Mouse (Mus musculus) mature B cell (primary cell): ENCODE results near the gene Akap9.
"Not testable (repeated sequence)": the region's sequence is repeated elsewhere in the genome, so short reads cannot be mapped to it uniquely, and the experiment has no call there.

Experiments used
- in situ Hi-C: fragments of 300-500 bp; cut with MboI; formaldehyde crosslinking; loops from 2 replicates; pipeline ENCODE4 v1.14.3; 2019

Akap9 gene

GRCm38 (mm10) chr5:3927801-3928689, at the start of gene Akap9:
Gene Akap9, plus strand, starts transcription at chr5:3928054.
- in situ Hi-C loops, result no loop called here

- in situ Hi-C loops, result not testable (repeated sequence)
These were observed 41.0 kb upstream of the Akap9 start for GRCm38 (mm10) chr5:3886862-3887261.

DNA sequence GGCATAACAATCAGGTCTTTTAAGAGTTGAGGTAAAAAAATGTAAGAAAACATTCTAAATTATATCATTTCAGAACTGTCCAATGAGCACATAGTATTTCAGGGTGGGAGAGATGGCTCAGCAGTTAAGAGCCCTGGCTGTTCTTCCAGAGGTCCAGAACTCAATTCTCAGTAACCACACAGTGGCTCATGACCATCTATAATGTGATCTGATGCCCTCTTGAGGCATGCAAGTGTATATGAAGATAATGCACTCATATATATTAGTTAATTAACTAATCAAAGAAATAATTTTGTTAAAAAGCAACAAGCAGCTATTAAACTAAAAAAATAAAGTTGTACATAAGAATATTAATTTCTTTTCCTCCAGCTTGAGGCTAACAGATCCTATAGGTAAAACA, 38.7 kb upstream of the Akap9 start:
- in situ Hi-C loops, result no loop called here

DNA sequence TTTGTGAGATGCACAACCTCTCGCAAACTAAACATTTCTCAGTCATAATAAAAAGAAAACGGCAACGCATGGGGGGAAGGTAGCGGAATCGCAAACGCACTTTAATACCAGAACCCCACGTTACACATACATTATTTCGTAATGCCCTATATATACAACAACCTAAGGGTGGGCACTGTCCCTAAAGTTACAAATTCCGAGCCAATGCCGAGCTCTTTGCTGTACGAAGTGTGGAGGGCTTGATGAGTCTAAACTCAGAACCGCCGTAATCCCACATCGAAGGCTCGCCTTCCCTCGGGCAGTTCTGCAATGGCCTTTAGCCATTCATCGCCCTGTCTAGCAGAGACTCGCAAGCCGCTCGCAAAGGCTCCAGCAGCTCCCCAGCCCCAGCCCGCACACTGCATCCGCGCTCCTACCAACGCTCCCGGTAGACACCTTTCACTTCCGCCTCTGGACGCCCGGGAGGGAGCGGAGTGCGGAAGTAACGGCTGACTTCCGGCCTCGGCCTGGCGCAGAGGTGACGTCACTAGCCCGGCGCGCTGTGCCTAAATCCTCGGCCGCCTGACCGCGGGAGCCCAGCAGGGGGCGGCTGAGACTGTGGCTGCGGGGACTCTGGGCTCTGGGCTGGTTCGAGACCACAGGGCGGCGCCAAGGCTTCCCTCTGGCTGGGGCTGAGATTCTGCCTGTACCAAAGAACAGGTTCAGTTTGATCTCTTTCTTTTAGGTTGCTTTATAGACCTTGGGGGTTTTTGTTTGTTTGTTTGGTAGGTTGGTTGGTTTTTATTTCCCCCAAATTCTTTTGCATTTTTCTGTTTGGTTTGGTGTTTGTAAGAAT, 34.2 kb upstream of the Akap9 start, which contains the start of gene Mterf1a:
Mterf1a (minus strand) TSS at position 475 of the 835 bp plus-strand sequence.
- in situ Hi-C loops, result not testable (repeated sequence)

DNA sequence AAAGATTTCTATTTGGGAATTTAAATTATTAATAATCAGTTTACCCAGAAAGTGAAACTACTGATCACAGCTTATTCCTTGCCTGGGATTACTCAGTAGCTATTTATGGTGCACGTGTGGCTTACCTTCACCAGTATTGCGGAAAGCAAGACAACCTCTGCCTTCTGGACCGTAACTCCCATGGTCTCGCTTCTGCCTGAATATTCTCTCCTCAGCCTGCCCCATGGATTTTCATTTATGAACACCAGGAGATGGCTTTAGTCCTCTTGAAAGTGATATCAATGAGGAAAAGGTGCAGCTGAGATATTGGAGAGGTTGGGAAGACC, 33.6 kb upstream of the Akap9 start:
- in situ Hi-C loops, result not testable (repeated sequence)

GRCm38 (mm10) chr5:3905471-3905870, 22.4 kb upstream of the Akap9 start:
- in situ Hi-C loops, result no loop called here

DNA sequence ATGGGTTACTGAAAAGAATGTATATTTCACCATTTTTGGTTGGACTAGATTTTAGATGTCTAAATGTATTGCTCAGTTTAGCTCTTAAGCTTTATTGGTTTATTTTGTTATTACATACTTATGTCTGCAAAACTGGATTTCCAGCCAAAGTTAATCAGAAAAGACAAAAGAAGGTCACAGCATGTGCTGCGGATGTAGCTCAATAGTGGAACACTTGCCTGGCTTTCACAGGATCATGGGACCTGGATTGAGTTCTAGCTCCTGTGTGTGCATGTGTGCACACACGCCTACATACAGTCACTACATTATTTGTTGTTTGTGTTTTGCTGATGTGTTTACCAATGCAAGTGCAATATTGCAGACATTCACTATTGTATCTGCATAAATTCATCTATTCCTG, 5.5 kb upstream of the Akap9 start:
- in situ Hi-C loops, result no loop called here

- in situ Hi-C loops, result no loop called here
These were observed 1.2 kb upstream of the Akap9 start for GRCm38 (mm10) chr5:3926666-3927065.

- in situ Hi-C loops, result no loop called here
These were observed 814 bp downstream of the Akap9 start for GRCm38 (mm10) chr5:3928690-3929046.

DNA sequence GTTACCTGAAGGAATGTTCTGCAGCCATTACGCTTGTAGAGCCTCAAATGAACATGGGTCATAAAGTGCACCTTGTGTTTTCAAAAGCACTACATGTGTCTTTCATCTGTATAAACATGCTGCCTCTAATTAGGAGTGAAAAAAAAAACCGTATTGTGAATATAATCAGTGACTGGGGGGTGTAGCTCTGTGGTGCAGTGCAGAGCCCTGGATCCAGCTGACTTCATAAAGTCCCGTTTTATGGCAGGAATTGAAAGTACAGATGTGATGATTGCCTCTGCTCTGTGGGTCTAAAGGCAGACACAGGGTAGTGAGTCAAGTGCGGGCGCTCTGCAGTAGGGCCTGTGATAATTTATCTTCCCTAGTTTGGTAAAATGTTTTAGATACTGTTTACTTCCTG, 2.9 kb downstream of the Akap9 start:
- in situ Hi-C loops, result no loop called here

DNA sequence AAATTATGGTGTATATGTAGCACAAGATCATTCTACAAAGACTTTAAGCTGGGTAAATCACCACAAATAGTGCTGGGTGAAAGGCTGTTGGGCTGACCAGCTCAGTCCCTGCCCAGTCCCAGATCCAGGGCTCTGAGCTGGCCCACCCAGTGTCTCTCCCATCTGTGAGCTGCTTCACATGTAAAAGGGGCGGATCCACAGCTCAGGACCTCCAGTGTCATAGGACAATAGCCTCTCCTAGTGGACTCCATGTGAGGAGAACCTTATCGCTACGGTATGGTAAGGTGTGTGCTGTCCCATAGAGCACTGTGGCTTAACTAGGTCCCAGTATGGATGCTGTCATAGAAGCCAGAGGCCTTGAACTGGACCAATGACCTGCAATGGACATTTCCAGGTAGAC, 3.8 kb downstream of the Akap9 start:
- in situ Hi-C loops, result no loop called here

- in situ Hi-C loops, result no loop called here
These were observed 5.7 kb downstream of the Akap9 start for GRCm38 (mm10) chr5:3933551-3933950.

DNA sequence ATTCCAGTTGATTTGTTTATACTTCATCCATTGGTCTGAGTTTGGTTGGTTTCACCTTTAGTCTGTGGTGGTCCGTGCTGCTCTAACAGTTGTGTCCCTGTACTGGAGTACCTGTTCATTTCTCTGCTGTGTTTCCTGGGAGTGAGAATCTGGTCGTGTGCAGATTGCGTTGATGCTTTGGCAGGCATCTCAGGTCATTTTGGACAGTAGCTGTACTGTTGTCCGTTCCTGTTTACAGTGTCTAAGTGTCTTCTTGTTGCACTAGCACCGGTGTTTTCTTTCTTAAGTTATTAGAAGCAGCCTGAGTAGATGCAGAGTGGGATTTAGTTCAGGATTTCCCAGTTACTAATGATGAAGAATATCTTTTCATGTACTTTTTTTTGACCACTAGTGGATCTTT, 7.4 kb downstream of the Akap9 start:
- in situ Hi-C loops, result no loop called here

- in situ Hi-C loops, result no loop called here
These were observed 8.1 kb downstream of the Akap9 start for GRCm38 (mm10) chr5:3935778-3936554.

DNA sequence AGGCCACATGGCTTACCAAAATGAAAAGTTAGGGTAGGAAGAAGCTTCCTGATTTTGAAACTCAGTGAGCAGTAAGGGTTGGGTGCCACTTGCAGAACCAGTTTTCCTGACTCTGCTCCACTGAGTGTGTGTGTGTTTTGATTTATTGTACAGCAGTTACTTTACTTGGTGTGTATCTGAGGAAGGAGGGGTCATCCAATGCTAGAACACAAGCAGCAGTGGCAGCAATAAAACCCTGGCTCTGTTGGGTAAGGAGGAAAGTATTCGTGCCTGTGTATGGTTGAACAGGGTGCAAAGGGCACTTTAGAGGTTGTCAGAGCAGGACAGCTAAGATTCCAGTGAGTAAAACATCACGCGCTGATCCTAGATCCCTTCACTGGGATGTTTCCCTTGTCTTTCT, 11.1 kb downstream of the Akap9 start:
- in situ Hi-C loops, result no loop called here

- in situ Hi-C loops, result no loop called here
These were observed 11.5 kb downstream of the Akap9 start for GRCm38 (mm10) chr5:3939335-3939734.

- in situ Hi-C loops, result no loop called here
These were observed 13.4 kb downstream of the Akap9 start for GRCm38 (mm10) chr5:3941240-3941639.

DNA sequence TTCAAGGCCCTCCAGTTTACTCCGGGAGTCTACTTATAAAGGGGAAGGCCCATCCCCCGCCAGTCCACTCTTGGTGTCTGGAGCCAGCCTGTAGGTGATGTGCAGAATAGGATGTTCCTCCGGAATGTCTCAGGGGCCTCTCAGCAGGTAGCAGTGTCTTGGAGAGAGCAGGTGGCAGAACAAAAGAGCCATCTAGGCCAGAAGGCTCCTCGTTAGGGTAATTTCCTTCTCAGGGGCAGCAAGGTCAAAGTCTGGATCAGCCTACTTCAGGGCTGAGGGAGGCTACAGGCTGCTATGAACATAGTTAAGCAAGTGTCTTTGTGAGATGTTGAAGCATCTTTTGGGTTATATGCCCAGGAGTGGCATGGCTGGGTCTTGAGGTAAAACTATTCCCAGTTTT, 15.3 kb downstream of the Akap9 start:
- in situ Hi-C loops, result not testable (repeated sequence)

- in situ Hi-C loops, result no loop called here
These were observed 24.6 kb downstream of the Akap9 start for GRCm38 (mm10) chr5:3952498-3952897.

DNA sequence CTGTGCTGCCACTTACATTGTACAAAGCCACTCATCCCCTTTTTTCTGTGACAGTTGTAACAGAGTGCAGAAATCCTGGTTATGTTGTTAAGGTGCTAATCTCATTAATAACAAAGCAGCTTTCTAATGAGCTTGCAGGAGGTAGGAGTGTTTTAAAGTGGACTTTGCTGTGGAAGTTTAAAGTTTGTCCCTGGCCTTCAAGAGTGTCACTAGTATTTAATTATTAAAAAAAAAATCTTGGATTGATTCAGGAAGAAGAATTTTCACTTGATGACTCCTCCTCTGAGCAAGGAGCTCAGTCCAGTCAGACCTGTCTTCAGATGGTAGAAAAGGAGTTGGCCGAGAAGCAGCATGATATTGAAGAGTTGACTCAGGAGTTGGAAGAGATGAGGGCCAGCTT, 26.7 kb downstream of the Akap9 start:
- in situ Hi-C loops, result no loop called here

GRCm38 (mm10) chr5:3961286-3961685, 33.4 kb downstream of the Akap9 start:
- in situ Hi-C loops, result no loop called here

GRCm38 (mm10) chr5:3968415-3968814, 40.6 kb downstream of the Akap9 start:
- in situ Hi-C loops, result no loop called here
